Mouse (Mus musculus) CH12.LX (cell line): ENCODE data around the gene Slc12a4. TPM values are rescaled to one million over a fixed set of nuclear protein-coding genes. Genes with fewer than 3 reads are reported as not detected.
A peak's percentile ranks its signal among the peaks of the same experiment; 100 is the strongest.

ENCODE experiments used
- DNase-seq: peaks from one replicate; pipeline ENCODE4 v3.0.0-alpha.2; 2013; ENCODE audit errors: extremely low read depth
- H3K27ac ChIP-seq: 2 replicates; pipeline ENCODE4 v1.5.1; 2012; ENCODE audit warnings: low read depth, mild to moderate bottlenecking, control low read depth, moderate library complexity; ENCODE audit not compliant: insufficient read depth
- H3K27me3 ChIP-seq: replicated peaks from 2 replicates; pipeline ENCODE3; 2012; ENCODE audit warnings: inconsistent platforms
- H3K36me3 ChIP-seq, 2 experiments: replicated peaks in 1 of 2; 2 replicates each; pipeline versions ENCODE3 to v1.6.1; 2012; ENCODE audit warnings: inconsistent platforms in 1 of 2, low read length in 1 of 2, mild to moderate bottlenecking in 1 of 2, mixed read lengths in 1 of 2, moderate library complexity in 1 of 2; ENCODE audit not compliant: control insufficient read depth in 1 of 2, insufficient read depth in 1 of 2
- H3K4me1 ChIP-seq, 2 experiments: 2 replicates each; pipeline ENCODE4 v1.6.1; 2012; ENCODE audit warnings: inconsistent platforms in 1 of 2, moderate library complexity in 1 of 2; ENCODE audit not compliant: insufficient read depth in 2 of 2, control insufficient read depth in 1 of 2
- H3K4me2 ChIP-seq: 2 replicates; pipeline ENCODE4 v1.6.1; 2012; ENCODE audit warnings: low read depth, mild to moderate bottlenecking, control low read depth; ENCODE audit not compliant: poor library complexity, insufficient read depth, severe bottlenecking
- H3K4me3 ChIP-seq, 3 experiments: fragments of 150-350 bp in 1 of 3; sonication (generic) in 1 of 3; replicated peaks in 1 of 3; 2 replicates each; pipeline versions ENCODE3 to v1.5.1; 2011 to 2012; ENCODE audit warnings: low read depth in 2 of 3, low read length in 2 of 3, mild to moderate bottlenecking in 2 of 3, moderate library complexity in 2 of 3, control low read depth in 1 of 3, improper control_type of control experiment in 1 of 3, inconsistent platforms in 1 of 3, mixed read lengths in 1 of 3; ENCODE audit not compliant: poor library complexity in 1 of 3
- H3K79me2 ChIP-seq: replicated peaks from 2 replicates; pipeline ENCODE4 v1.6.1; 2012; ENCODE audit warnings: mild to moderate bottlenecking, moderate library complexity; ENCODE audit not compliant: control insufficient read depth, poor library complexity, insufficient read depth, severe bottlenecking; ENCODE audit errors: extremely low read depth
- H3K9ac ChIP-seq: 2 replicates; pipeline ENCODE4 v1.6.1; 2012; ENCODE audit warnings: low read depth, mild to moderate bottlenecking, control low read depth, moderate library complexity; ENCODE audit not compliant: insufficient read depth
- H3K9me3 ChIP-seq: replicated peaks from 2 replicates; pipeline ENCODE3; 2012; ENCODE audit warnings: low read length, inconsistent platforms, mixed read lengths
- BHLHE40 ChIP-seq: IDR thresholded peaks from 2 replicates; pipeline ENCODE4 v1.6.1; 2011; ENCODE audit warnings: mild to moderate bottlenecking, low read depth, low read length, improper control_type of control experiment
- CHD1 ChIP-seq: IDR thresholded peaks from 2 replicates; pipeline ENCODE4 v1.6.1; 2012; ENCODE audit warnings: low read depth, low read length, improper control_type of control experiment, inconsistent platforms
- CHD2 ChIP-seq: IDR thresholded peaks from 2 replicates; pipeline ENCODE4 v1.6.1; 2011; ENCODE audit warnings: low read length, improper control_type of control experiment
- CTCF ChIP-seq, 2 experiments: IDR thresholded peaks in 1 of 2; conservative IDR thresholded peaks in 1 of 2; 2 replicates each; pipeline ENCODE4 v1.5.1; 2011 to 2012; ENCODE audit warnings: low read depth in 2 of 2, low read length in 2 of 2, improper control_type of control experiment in 1 of 2, inconsistent platforms in 1 of 2, mild to moderate bottlenecking in 1 of 2, moderate library complexity in 1 of 2
- ELF1 ChIP-seq: IDR thresholded peaks from 2 replicates; pipeline ENCODE4 v1.6.1; 2014; ENCODE audit warnings: low read depth, mild to moderate bottlenecking, inconsistent platforms, low read length, improper control_type of control experiment
- EP300 ChIP-seq: IDR thresholded peaks from 2 replicates; pipeline ENCODE4 v1.6.1; 2011; ENCODE audit warnings: low read length, improper control_type of control experiment
- GABPA ChIP-seq: IDR thresholded peaks from 2 replicates; pipeline ENCODE4 v1.6.1; 2012; ENCODE audit warnings: low read depth, low read length, improper control_type of control experiment, inconsistent platforms; ENCODE audit not compliant: insufficient replicate concordance
- HCFC1 ChIP-seq: IDR thresholded peaks from 2 replicates; pipeline ENCODE4 v1.6.1; 2012; ENCODE audit warnings: low read depth, mild to moderate bottlenecking, inconsistent platforms, low read length, improper control_type of control experiment
- JUN ChIP-seq: IDR thresholded peaks from 2 replicates; pipeline ENCODE4 v1.6.1; 2011; ENCODE audit warnings: low read depth, mild to moderate bottlenecking, low read length, improper control_type of control experiment, moderate library complexity; ENCODE audit not compliant: insufficient read depth
- JUND ChIP-seq: conservative IDR thresholded peaks from 2 replicates; pipeline ENCODE4 v1.6.1; 2011; ENCODE audit warnings: low read depth, low read length, improper control_type of control experiment
- MEF2A ChIP-seq: IDR thresholded peaks from 2 replicates; pipeline ENCODE4 v1.6.1; 2014; ENCODE audit warnings: low read depth, mild to moderate bottlenecking, inconsistent platforms, low read length, improper control_type of control experiment, borderline replicate concordance
- MXI1 ChIP-seq: IDR thresholded peaks from 2 replicates; pipeline ENCODE4 v1.6.1; 2011; ENCODE audit warnings: mild to moderate bottlenecking, low read depth, low read length, improper control_type of control experiment
- MYC ChIP-seq: IDR thresholded peaks from 2 replicates; pipeline ENCODE4 v1.6.1; 2011; ENCODE audit warnings: low read depth, mild to moderate bottlenecking, improper control_type of control experiment, low read length
- NRF1 ChIP-seq: IDR thresholded peaks from 2 replicates; pipeline ENCODE4 v1.6.1; 2014; ENCODE audit warnings: low read depth, mild to moderate bottlenecking, inconsistent platforms, low read length, improper control_type of control experiment, moderate library complexity
- PAX5 ChIP-seq: IDR thresholded peaks from 2 replicates; pipeline ENCODE4 v1.6.1; 2012; ENCODE audit warnings: low read length, inconsistent platforms, mixed read lengths
- POLR2AphosphoS2 ChIP-seq: IDR thresholded peaks from 2 replicates; pipeline ENCODE4 v1.6.1; 2011; ENCODE audit warnings: low read depth, low read length, improper control_type of control experiment
- RAD21 ChIP-seq: IDR thresholded peaks from 2 replicates; pipeline ENCODE4 v1.6.1; 2011; ENCODE audit warnings: low read depth, mild to moderate bottlenecking, low read length, improper control_type of control experiment, moderate library complexity
- RCOR1 ChIP-seq: conservative IDR thresholded peaks from 2 replicates; pipeline ENCODE4 v1.6.1; 2012; ENCODE audit warnings: low read depth, mild to moderate bottlenecking, inconsistent platforms, low read length, improper control_type of control experiment
- SMC3 ChIP-seq: IDR thresholded peaks from 2 replicates; pipeline ENCODE4 v1.6.1; 2011; ENCODE audit warnings: low read depth, low read length, improper control_type of control experiment
- TCF12 ChIP-seq: IDR thresholded peaks from 2 replicates; pipeline ENCODE4 v1.6.1; 2014; ENCODE audit warnings: low read depth, mild to moderate bottlenecking, inconsistent platforms, low read length, improper control_type of control experiment
- UBTF ChIP-seq: IDR thresholded peaks from 2 replicates; pipeline ENCODE4 v1.6.1; 2012; ENCODE audit warnings: low read depth, mild to moderate bottlenecking, inconsistent platforms, low read length, improper control_type of control experiment, moderate library complexity
- USF2 ChIP-seq: conservative IDR thresholded peaks from 2 replicates; pipeline ENCODE4 v1.6.1; 2011; ENCODE audit warnings: low read depth, low read length, improper control_type of control experiment
- ZC3H11A ChIP-seq: IDR thresholded peaks from 2 replicates; pipeline ENCODE4 v1.6.1; 2012; ENCODE audit warnings: low read depth, mild to moderate bottlenecking, inconsistent platforms, low read length, improper control_type of control experiment
- ZMIZ1 ChIP-seq: IDR thresholded peaks from 2 replicates; pipeline ENCODE4 v1.6.1; 2012; ENCODE audit warnings: low read depth, mild to moderate bottlenecking, inconsistent platforms, low read length, improper control_type of control experiment
- ZNF384 ChIP-seq: IDR thresholded peaks from 2 replicates; pipeline ENCODE4 v1.6.1; 2012; ENCODE audit warnings: low read depth, low read length, improper control_type of control experiment, inconsistent platforms
- dilution Hi-C: fragments of 300-500 bp; cut with MboI; formaldehyde crosslinking; loops from 2 replicates; pipeline ENCODE4 v1.14.3; 2020; ENCODE audit warnings: low sequenced_read_pairs; ENCODE audit not compliant: extremely low pct_unique_long_range_greater_than_20kb, extremely low pct_ligation_motif_present
- in situ Hi-C: fragments of 300-500 bp; cut with MboI; formaldehyde crosslinking; loops from 3 replicates; pipeline ENCODE4 v1.14.3; 2019; ENCODE audit warnings: low sequenced_read_pairs, low pct_ligation_motif_present, low pct_unique_long_range_greater_than_20kb, mixed read lengths
- polyA plus RNA-seq: library from polyadenylated mRNA; unstranded; fragments of >175 nt; gene quantifications from 2 replicates; pipeline ENCODE4 v1.2.1, GENCODE M21; 2012; ENCODE audit warnings: low read depth; ENCODE audit not compliant: insufficient read length
- total RNA-seq, 2 experiments: library from RNA; depleted of rRNA; stranded (reverse); fragments of 300-350 nt in 1 of 2; fragments of >200 nt in 1 of 2; gene quantifications; 2 replicates each; pipeline ENCODE4 v1.2.3; 2012 to 2014

The Slc12a4 gene
- total and polyA plus RNA-seq, 3 experiments = 4.2 to 9.4 (median 8.1) TPM

- dilution Hi-C loops = no loop called here
- in situ Hi-C loops = no loop called here
- Histone ChIP-seq H3K4me2 (no peak overlapping the region), H3K27me3 (no peaks in the 10 kb centered on the region), H3K4me1 (peaks cover 10 to 32% of the 10 kb centered on the region in 2 experiments), H3K36me3 (peaks cover 0 to 15% of the 10 kb centered on the region in 2 experiments), H3K9ac (no peak overlapping the region), H3K27ac (no peak overlapping the region), H3K4me3 (no peak overlapping the region), H3K79me2 (peaks cover 9% of the 10 kb centered on the region), H3K9me3 (no peaks in the 10 kb centered on the region)
- TF ChIP-seq MYC (no peak), RAD21 (peak; percentile 43), ELF1 (no peak), GABPA (no peak), CTCF (conservative IDR thresholded peaks at IDR 0.05 in 1 of 2, IDR thresholded peaks at IDR 0.05 in 1 of 2; ENCODE audit: low read depth in 2 of 2, low read length in 2 of 2) (peak in 1 of 2 experiments; percentile 53; a peak in 2 of 4 replicates), ZC3H11A (no peak), SMC3 (peak; percentile 40)
- DNase-seq = no peak
Measured at GRCm38 (mm10) chr8:106006413-106006812, 40.5 kb upstream of the Slc12a4 start.

- Histone ChIP-seq H3K4me1 (peaks cover 10 to 32% of the 10 kb centered on the region in 2 experiments), H3K27ac (no peak within 1 kb of the TSS)
Measured at GRCm38 (mm10) chr8:106005875-106006274, 40.0 kb upstream of the Slc12a4 start, which contains the start of gene Dpep2nb. Gene Dpep2nb, minus strand, starts transcription at chr8:106005975.

GRCm38 (mm10) chr8:106004538-106005207 lies 38.8 kb upstream of the Slc12a4 start:
- in situ Hi-C loops = no loop called here
- no peak for DNase-seq
- dilution Hi-C loops = no loop called here
- no peak overlapping the region for H3K27ac ChIP-seq
- no peak overlapping the region for H3K9ac ChIP-seq
- no peaks in the 10 kb centered on the region for H3K9me3 ChIP-seq
- H3K27me3 ChIP-seq = no peaks in the 10 kb centered on the region
- no peak overlapping the region for H3K4me2 ChIP-seq
- H3K36me3 ChIP-seq = peaks cover 0 to 10% of the 10 kb centered on the region in 2 experiments
- H3K4me3 ChIP-seq = no peak overlapping the region
- H3K79me2 ChIP-seq = peaks cover 2% of the 10 kb centered on the region; the same call in 1 of the 2 replicates
- H3K4me1 ChIP-seq = peaks cover 5 to 24% of the 10 kb centered on the region in 2 experiments
- TF ChIP-seq RCOR1 (no peak), CHD1 (no peak), ZC3H11A (no peak), BHLHE40 (no peak), UBTF (no peak), JUN (no peak), MXI1 (no peak), USF2 (no peak), TCF12 (no peak), JUND (no peak), CHD2 (no peak), HCFC1 (no peak), CTCF (conservative IDR thresholded peaks at IDR 0.05 in 1 of 2, IDR thresholded peaks at IDR 0.05 in 1 of 2; ENCODE audit: low read depth in 2 of 2, low read length in 2 of 2) (no peak), ZMIZ1 (no peak), SMC3 (no peak), MEF2A (no peak), PAX5 (no peak)

More at GRCm38 (mm10) chr8:106005875-106006274, 40.0 kb upstream of the Slc12a4 start, which contains the start of gene Dpep2nb:
- Histone ChIP-seq H3K9me3 (no peaks in the 10 kb centered on the region), H3K36me3 (peaks cover 0 to 15% of the 10 kb centered on the region in 2 experiments), H3K4me2 (no peak within 1 kb of the TSS), H3K4me3 (no peak within 1 kb of the TSS), H3K79me2 (peaks cover 9% of the 10 kb centered on the region), H3K9ac (no peak within 1 kb of the TSS), H3K27me3 (no peaks in the 10 kb centered on the region)
- DNase-seq = no peak
- in situ Hi-C loops = no loop called here
- dilution Hi-C loops = no loop called here
- TF ChIP-seq JUN = no peak
- no peak for TF ChIP-seq USF2
- no peak for TF ChIP-seq MXI1
- no peak for TF ChIP-seq EP300
- TF ChIP-seq UBTF = no peak
- no peak for TF ChIP-seq BHLHE40
- no peak for TF ChIP-seq POLR2AphosphoS2
- TF ChIP-seq HCFC1 = no peak
- TF ChIP-seq ZNF384 = no peak
- no peak for TF ChIP-seq NRF1
